Mouse (Mus musculus) intestine, embryonic 14.5 days (tissue): ENCODE results near the gene Afap1l2. TPM values are rescaled to one million over a fixed set of nuclear protein-coding genes. Genes with fewer than 3 reads are reported as not detected.

ENCODE experiments used
- ATAC-seq: fragments of 200-750 bp; cut with Nextera tagmentation; replicated peaks from 2 replicates; pipeline ENCODE4 v1.8.0; 2017; ENCODE audit warnings: low read depth, moderate number of reproducible peaks, moderate TSS enrichment, moderate library complexity; ENCODE audit not compliant: low FRiP score, low TSS enrichment
- DNase-seq: peaks from one replicate; pipeline ENCODE4 v3.0.0-alpha.2; 2018; ENCODE audit warnings: low spot score
- H3K27ac ChIP-seq: fragments of 300-500 bp; sonication (generic); 2 replicates; pipeline ENCODE4 v1.5.1; 2014; ENCODE audit warnings: low read depth, mild to moderate bottlenecking, control low read depth
- H3K27me3 ChIP-seq: fragments of 300-500 bp; sonication (generic); replicated peaks from 2 replicates; pipeline ENCODE4 v1.6.1; 2014; ENCODE audit warnings: low read length, control low read depth; ENCODE audit not compliant: control insufficient read depth, insufficient read depth
- H3K36me3 ChIP-seq: fragments of 300-500 bp; sonication (generic); 2 replicates; pipeline ENCODE4 v1.6.1; 2014; ENCODE audit warnings: low read length, control low read depth; ENCODE audit not compliant: control insufficient read depth, insufficient read depth
- H3K4me1 ChIP-seq: fragments of 300-500 bp; sonication (generic); replicated peaks from 2 replicates; pipeline ENCODE4 v1.6.1; 2014; ENCODE audit warnings: low read length, control low read depth, mixed read lengths; ENCODE audit not compliant: control insufficient read depth, insufficient read depth
- H3K4me2 ChIP-seq: fragments of 300-500 bp; sonication (generic); 2 replicates; pipeline ENCODE4 v1.6.1; 2014; ENCODE audit warnings: low read length
- H3K4me3 ChIP-seq: fragments of 300-500 bp; sonication (generic); 2 replicates; pipeline ENCODE4 v1.5.1; 2014; ENCODE audit warnings: low read depth, low read length, control low read depth, mixed read lengths
- H3K9ac ChIP-seq: fragments of 300-500 bp; sonication (generic); 2 replicates; pipeline ENCODE4 v1.6.1; 2014; ENCODE audit warnings: mild to moderate bottlenecking, low read length
- H3K9me3 ChIP-seq: fragments of 300-500 bp; sonication (generic); 2 replicates; pipeline ENCODE4 v1.6.1; 2016; ENCODE audit warnings: low read length, control low read depth; ENCODE audit not compliant: control insufficient read depth
- WGBS: fragments of 180-500 bp; shearing (Covaris S2); extraction: QIAGEN DNeasy Blood & Tissue Kit; methylation state at CpG from one replicate; pipeline ENCODE4 v1.1.7; 2014; 5-methylcytosine and 5-hydroxymethylcytosine counted together
- polyA plus RNA-seq: library from polyadenylated mRNA; unstranded; fragments of >200 nt; fragmentation: Nextera tagmentation; extraction: Ambion mirVana; gene quantifications from 2 replicates; pipeline ENCODE4 v1.2.1, GENCODE M21; 2014

The Afap1l2 gene
- polyA plus RNA-seq, 1 experiment from 2014 or later = 21.0 TPM

GRCm38 (mm10) chr19:56976515-56976914 lies 31.5 kb downstream of the Afap1l2 start:
- no peak overlapping the region for H3K4me3 ChIP-seq
- no peak for DNase-seq
- H3K4me2 ChIP-seq = no peak overlapping the region
- H3K36me3 ChIP-seq = no peaks in the 10 kb centered on the region
- H3K9ac ChIP-seq = no peak overlapping the region
- no peaks in the 10 kb centered on the region for H3K27me3 ChIP-seq
- H3K9me3 ChIP-seq = no peaks in the 10 kb centered on the region
- H3K4me1 ChIP-seq = peaks cover 15% of the 10 kb centered on the region
- 91% methylated on average over 5 of the region's 5 CpGs for WGBS
- H3K27ac ChIP-seq = no peak overlapping the region
- no peak for ATAC-seq

- no peak overlapping the region for H3K4me2 ChIP-seq
- H3K4me1 ChIP-seq = peaks cover 14% of the 10 kb centered on the region
- H3K36me3 ChIP-seq = no peaks in the 10 kb centered on the region
- H3K27me3 ChIP-seq = no peaks in the 10 kb centered on the region
- no peak for ATAC-seq
- H3K9me3 ChIP-seq = no peaks in the 10 kb centered on the region
- 77% methylated on average over 3 of the region's 3 CpGs for WGBS
- no peak overlapping the region for H3K27ac ChIP-seq
- H3K4me3 ChIP-seq = no peak overlapping the region
- no peak overlapping the region for H3K9ac ChIP-seq
- DNase-seq = no peak
Measured at GRCm38 (mm10) chr19:56975502-56975901, 32.5 kb downstream of the Afap1l2 start.

- no peak for DNase-seq
- Histone ChIP-seq H3K36me3 (no peaks in the 10 kb centered on the region), H3K4me3 (no peak overlapping the region), H3K9ac (no peak overlapping the region), H3K27me3 (no peaks in the 10 kb centered on the region), H3K4me2 (no peak overlapping the region), H3K27ac (no peak overlapping the region), H3K4me1 (peaks cover 14% of the 10 kb centered on the region), H3K9me3 (no peaks in the 10 kb centered on the region)
- ATAC-seq = no peak
- WGBS = 61% methylated on average over 4 of the region's 4 CpGs
Measured at GRCm38 (mm10) chr19:56974159-56974558, 33.9 kb downstream of the Afap1l2 start.

- H3K4me3 ChIP-seq = no peak overlapping the region
- no peak for DNase-seq
- 67% methylated on average over 2 of the region's 2 CpGs for WGBS
- no peaks in the 10 kb centered on the region for H3K9me3 ChIP-seq
- no peak overlapping the region for H3K9ac ChIP-seq
- peaks cover 9% of the 10 kb centered on the region for H3K4me1 ChIP-seq
- no peaks in the 10 kb centered on the region for H3K36me3 ChIP-seq
- no peak overlapping the region for H3K27ac ChIP-seq
- H3K4me2 ChIP-seq = no peak overlapping the region
- H3K27me3 ChIP-seq = no peaks in the 10 kb centered on the region
- no peak for ATAC-seq
Measured at GRCm38 (mm10) chr19:56972768-56973167, 35.3 kb downstream of the Afap1l2 start.

GRCm38 (mm10) chr19:56971347-56971746 lies 36.7 kb downstream of the Afap1l2 start:
- H3K27me3 ChIP-seq = no peaks in the 10 kb centered on the region
- ATAC-seq (no peak), DNase-seq (no peak)
- H3K4me1 ChIP-seq = no peaks in the 10 kb centered on the region; the same call in 1 of the 2 replicates
- H3K9ac ChIP-seq = no peak overlapping the region
- no peaks in the 10 kb centered on the region for H3K9me3 ChIP-seq
- H3K27ac ChIP-seq = no peak overlapping the region
- no peak overlapping the region for H3K4me3 ChIP-seq
- 76% methylated on average over 7 of the region's 7 CpGs for WGBS
- H3K4me2 ChIP-seq = no peak overlapping the region
- H3K36me3 ChIP-seq = no peaks in the 10 kb centered on the region

GRCm38 (mm10) chr19:56963876-56964275 lies 44.2 kb downstream of the Afap1l2 start:
- no peak overlapping the region for H3K4me3 ChIP-seq
- no peak for DNase-seq
- H3K9ac ChIP-seq = no peak overlapping the region
- no peaks in the 10 kb centered on the region for H3K9me3 ChIP-seq
- H3K27me3 ChIP-seq = no peaks in the 10 kb centered on the region
- no peaks in the 10 kb centered on the region for H3K36me3 ChIP-seq
- no peak overlapping the region for H3K27ac ChIP-seq
- ATAC-seq = no peak
- H3K4me1 ChIP-seq = peaks cover 11% of the 10 kb centered on the region
- no peak overlapping the region for H3K4me2 ChIP-seq
- WGBS = 59% methylated on average over 5 of the region's 5 CpGs

- Histone ChIP-seq H3K36me3 (no peaks in the 10 kb centered on the region), H3K4me1 (peaks cover 43% of the 10 kb centered on the region), H3K9me3 (no peaks in the 10 kb centered on the region), H3K27me3 (no peaks in the 10 kb centered on the region), H3K27ac (peak overlapping the region; percentile 80), H3K4me2 (no peak overlapping the region), H3K9ac (no peak overlapping the region), H3K4me3 (no peak overlapping the region)
- ATAC-seq (no peak), DNase-seq (no peak)
- WGBS = 62% methylated on average over 3 of the region's 3 CpGs
Measured at GRCm38 (mm10) chr19:56959601-56960000, 48.4 kb downstream of the Afap1l2 start.

GRCm38 (mm10) chr19:56959057-56959456 lies 49.0 kb downstream of the Afap1l2 start:
- WGBS = 77% methylated on average over 2 of the region's 2 CpGs
- peak overlapping the region; percentile 80 for H3K27ac ChIP-seq
- ATAC-seq = no peak; the same call in 1 of the 2 replicates

GRCm38 (mm10) chr19:56958582-56959021 lies 49.4 kb downstream of the Afap1l2 start:
- no peaks in the 10 kb centered on the region for H3K27me3 ChIP-seq
- ATAC-seq = peak; percentile 76
- no peak overlapping the region for H3K4me2 ChIP-seq
- H3K9ac ChIP-seq = no peak overlapping the region
- H3K27ac ChIP-seq = peak overlapping the region; percentile 80
- H3K4me1 ChIP-seq = peaks cover 43% of the 10 kb centered on the region
- H3K9me3 ChIP-seq = no peaks in the 10 kb centered on the region
- peak; percentile 62 for DNase-seq
- WGBS = 15% methylated on average over 6 of the region's 6 CpGs
- H3K36me3 ChIP-seq = no peaks in the 10 kb centered on the region
- no peak overlapping the region for H3K4me3 ChIP-seq

More at GRCm38 (mm10) chr19:56959057-56959456, 49.0 kb downstream of the Afap1l2 start:
- H3K4me3 ChIP-seq = no peak overlapping the region
- H3K9me3 ChIP-seq = no peaks in the 10 kb centered on the region
- H3K4me1 ChIP-seq = peaks cover 43% of the 10 kb centered on the region
- H3K27me3 ChIP-seq = no peaks in the 10 kb centered on the region
- H3K9ac ChIP-seq = no peak overlapping the region
- H3K36me3 ChIP-seq = no peaks in the 10 kb centered on the region
- DNase-seq = no peak
- H3K4me2 ChIP-seq = no peak overlapping the region
